Mouse (Mus musculus): ENCODE measurements around the gene Unk. TPM values are rescaled to one million over a fixed set of nuclear protein-coding genes. Genes with fewer than 3 reads are reported as not detected.

The Unk gene
- polyA plus RNA-seq, 1 experiment from 2014 or later, result 8.3 TPM

GRCm38 (mm10) chr11:116096213-116097108 lies 66.3 kb downstream of the Unk start:
- no peak for ATAC-seq (ENCODE audit: low FRiP score, low TSS enrichment)
- H3K4me2 ChIP-seq (replicated peaks; ENCODE audit: low read depth), result no peak overlapping the region
- TF ChIP-seq CTCF (IDR thresholded peaks at IDR 0.05; ENCODE audit: low read depth), result peak; percentile 67
- TF ChIP-seq EP300 (optimal IDR thresholded peaks at IDR 0.05), result no peak
- 86% methylated on average over 5 of the region's 5 CpGs for WGBS
- no peaks in the 10 kb centered on the region for H3K36me3 ChIP-seq (ENCODE audit: control insufficient read depth, insufficient read depth, low read length)
- no peak overlapping the region for H3K4me3 ChIP-seq (ENCODE audit: low read depth, low read length)
- peaks cover 18% of the 10 kb centered on the region for H3K4me1 ChIP-seq (replicated peaks; ENCODE audit: control insufficient read depth, insufficient read depth)
- H3K9ac ChIP-seq (ENCODE audit: low read length), result no peak overlapping the region
- DNase-seq (ENCODE audit: low spot score), result peak; percentile 59
- H3K27me3 ChIP-seq (ENCODE audit: control insufficient read depth, insufficient read depth, low read length), result no peaks in the 10 kb centered on the region
- no peaks in the 10 kb centered on the region for H3K9me3 ChIP-seq (ENCODE audit: control insufficient read depth, low read length)
- no peak overlapping the region; the same call in 1 of the 2 replicates for H3K27ac ChIP-seq (replicated peaks)

DNA sequence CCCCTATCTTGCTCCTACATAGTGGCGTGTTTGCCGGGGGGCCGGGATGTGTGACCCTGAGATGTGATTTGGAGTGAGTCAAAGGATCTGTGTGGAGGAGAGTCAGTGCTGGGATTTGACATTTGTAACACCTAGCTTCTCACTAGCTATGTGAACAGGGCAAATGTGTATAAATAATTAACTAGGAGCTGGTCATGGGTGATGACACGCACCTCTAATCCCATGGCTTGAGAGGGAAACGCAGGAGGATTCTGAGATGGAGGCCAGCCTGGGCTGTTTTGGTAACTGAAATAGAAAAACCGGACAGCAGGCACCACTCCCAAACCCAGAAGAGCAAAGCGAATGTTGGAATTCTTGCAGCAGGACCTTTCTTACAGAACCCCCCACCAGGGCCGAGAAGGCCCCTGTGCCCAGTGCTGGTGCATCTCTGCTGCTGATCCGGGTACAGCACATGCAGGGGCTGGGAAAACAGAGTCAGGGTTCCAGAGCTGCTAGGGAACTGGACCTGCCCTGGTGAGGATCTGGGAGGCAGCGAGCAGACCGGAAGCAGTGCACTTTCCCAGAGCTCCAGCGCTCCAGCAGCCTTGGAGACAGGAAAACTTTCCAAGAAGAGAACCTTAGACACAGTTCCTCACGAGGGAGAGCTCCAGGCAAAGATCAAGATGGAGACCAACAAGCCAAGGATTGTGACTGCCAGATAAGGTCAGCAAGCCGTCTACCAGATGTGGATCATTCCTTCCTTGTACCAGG lies 68.8 kb downstream of the Unk start:
- Histone ChIP-seq H3K9me3 (ENCODE audit: control insufficient read depth, low read length) (no peaks in the 10 kb centered on the region), H3K27ac (replicated peaks) (peak overlapping the region; percentile 95), H3K36me3 (ENCODE audit: control insufficient read depth, insufficient read depth, low read length) (no peaks in the 10 kb centered on the region), H3K27me3 (ENCODE audit: control insufficient read depth, insufficient read depth, low read length) (no peaks in the 10 kb centered on the region), H3K4me2 (replicated peaks; ENCODE audit: low read depth) (no peak overlapping the region), H3K4me3 (ENCODE audit: low read depth, low read length) (no peak overlapping the region), H3K9ac (ENCODE audit: low read length) (peak overlapping the region; percentile 13; the same call in 1 of the 2 replicates), H3K4me1 (replicated peaks; ENCODE audit: control insufficient read depth, insufficient read depth) (peaks cover 36% of the 10 kb centered on the region)
- TF ChIP-seq CTCF (IDR thresholded peaks at IDR 0.05; ENCODE audit: low read depth), result no peak
- no peak for TF ChIP-seq EP300 (optimal IDR thresholded peaks at IDR 0.05)
- WGBS, result 49% methylated on average over 14 of the region's 14 CpGs
- DNase-seq (ENCODE audit: low spot score) (no peak), ATAC-seq (ENCODE audit: low FRiP score, low TSS enrichment) (peak; percentile 39)

GRCm38 (mm10) chr11:116099462-116099861 lies 69.3 kb downstream of the Unk start:
- TF ChIP-seq CTCF (IDR thresholded peaks at IDR 0.05; ENCODE audit: low read depth), result no peak
- TF ChIP-seq EP300 (optimal IDR thresholded peaks at IDR 0.05), result no peak
- Histone ChIP-seq H3K9ac (ENCODE audit: low read length) (0 out of 2 replicates have a peak overlapping the region, but pooled peaks have one; percentile 13), H3K27me3 (ENCODE audit: control insufficient read depth, insufficient read depth, low read length) (no peaks in the 10 kb centered on the region), H3K4me3 (ENCODE audit: low read depth, low read length) (no peak overlapping the region), H3K27ac (replicated peaks) (peak overlapping the region; percentile 95), H3K4me1 (replicated peaks; ENCODE audit: control insufficient read depth, insufficient read depth) (peaks cover 39% of the 10 kb centered on the region), H3K36me3 (ENCODE audit: control insufficient read depth, insufficient read depth, low read length) (no peaks in the 10 kb centered on the region), H3K4me2 (replicated peaks; ENCODE audit: low read depth) (no peak overlapping the region), H3K9me3 (ENCODE audit: control insufficient read depth, low read length) (no peaks in the 10 kb centered on the region)
- no peak for ATAC-seq (ENCODE audit: low FRiP score, low TSS enrichment)
- WGBS, result 81% methylated on average over 6 of the region's 6 CpGs
- DNase-seq (ENCODE audit: low spot score), result no peak

GRCm38 (mm10) chr11:116100385-116100784 lies 70.3 kb downstream of the Unk start:
- TF ChIP-seq EP300 (optimal IDR thresholded peaks at IDR 0.05) (no peak), CTCF (IDR thresholded peaks at IDR 0.05; ENCODE audit: low read depth) (no peak)
- H3K4me2 ChIP-seq (replicated peaks; ENCODE audit: low read depth), result no peak overlapping the region

GRCm38 (mm10) chr11:116100839-116101238 lies 70.7 kb downstream of the Unk start:
- Histone ChIP-seq H3K4me3 (ENCODE audit: low read depth, low read length) (no peak overlapping the region), H3K9ac (ENCODE audit: low read length) (no peak overlapping the region), H3K36me3 (ENCODE audit: control insufficient read depth, insufficient read depth, low read length) (no peaks in the 10 kb centered on the region), H3K27me3 (ENCODE audit: control insufficient read depth, insufficient read depth, low read length) (no peaks in the 10 kb centered on the region), H3K27ac (replicated peaks) (peak overlapping the region; percentile 95), H3K4me2 (replicated peaks; ENCODE audit: low read depth) (no peak overlapping the region), H3K4me1 (replicated peaks; ENCODE audit: control insufficient read depth, insufficient read depth) (peaks cover 39% of the 10 kb centered on the region), H3K9me3 (ENCODE audit: control insufficient read depth, low read length) (no peaks in the 10 kb centered on the region)
- ATAC-seq (ENCODE audit: low FRiP score, low TSS enrichment) (no peak), DNase-seq (ENCODE audit: low spot score) (no peak)
- 55% methylated on average over 7 of the region's 7 CpGs for WGBS
- no peak for TF ChIP-seq EP300 (optimal IDR thresholded peaks at IDR 0.05)
- no peak for TF ChIP-seq CTCF (IDR thresholded peaks at IDR 0.05; ENCODE audit: low read depth)

More at GRCm38 (mm10) chr11:116100385-116100784, 70.3 kb downstream of the Unk start:
- Histone ChIP-seq H3K27me3 (ENCODE audit: control insufficient read depth, insufficient read depth, low read length) (no peaks in the 10 kb centered on the region), H3K4me3 (ENCODE audit: low read depth, low read length) (no peak overlapping the region), H3K27ac (replicated peaks) (peak overlapping the region; percentile 95), H3K9ac (ENCODE audit: low read length) (no peak overlapping the region), H3K36me3 (ENCODE audit: control insufficient read depth, insufficient read depth, low read length) (no peaks in the 10 kb centered on the region), H3K4me1 (replicated peaks; ENCODE audit: control insufficient read depth, insufficient read depth) (peaks cover 39% of the 10 kb centered on the region), H3K9me3 (ENCODE audit: control insufficient read depth, low read length) (no peaks in the 10 kb centered on the region)
- DNase-seq (ENCODE audit: low spot score) (peak; percentile 83), ATAC-seq (ENCODE audit: low FRiP score, low TSS enrichment) (peak; percentile 71)
- WGBS, result 20% methylated on average over 6 of the region's 6 CpGs

All from stomach, postnatal 0 days (tissue).